Mouse (Mus musculus): ENCODE results near the gene Nfatc2. TPM values are rescaled to one million over a fixed set of nuclear protein-coding genes. Genes with fewer than 3 reads are reported as not detected.

The Nfatc2 gene
- polyA plus RNA-seq, 1 experiment from 2014 or later = 1.8 TPM

GRCm38 (mm10) chr2:168465646-168466045 lies 135.8 kb downstream of the Nfatc2 start:
- ATAC-seq = no peak
- H3K9me3 ChIP-seq = no peaks in the 10 kb centered on the region
- WGBS = 84% methylated on average over 5 of the region's 5 CpGs

DNA sequence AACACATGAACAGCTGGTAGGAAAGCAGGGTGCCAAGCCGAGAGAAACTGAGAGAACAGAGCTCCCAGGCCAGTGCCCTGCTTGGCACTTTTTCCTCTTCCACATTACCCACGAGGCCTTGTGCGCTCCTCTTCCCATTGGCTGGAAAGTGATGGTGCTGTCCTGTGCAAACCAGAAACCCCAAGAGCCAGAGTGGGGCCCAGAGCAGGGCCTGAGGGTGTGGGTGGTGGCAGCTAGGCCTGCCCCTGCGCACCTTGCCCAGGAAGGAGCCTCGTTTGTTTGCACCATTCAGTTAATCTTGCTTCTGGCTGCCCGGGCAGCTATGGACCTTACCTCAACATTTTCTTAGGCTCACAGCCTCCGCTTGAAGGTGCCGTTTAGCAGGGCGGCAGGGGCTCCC lies 139.6 kb downstream of the Nfatc2 start:
- no peaks in the 10 kb centered on the region for H3K36me3 ChIP-seq
- peak; percentile 64; the same call in 1 of the 2 replicates for ATAC-seq
- H3K27ac ChIP-seq = no peak overlapping the region
- no peaks in the 10 kb centered on the region for H3K9me3 ChIP-seq
- no peaks in the 10 kb centered on the region for H3K27me3 ChIP-seq (replicated peaks)
- H3K4me3 ChIP-seq (replicated peaks) = no peak overlapping the region
- 70% methylated on average over 9 of the region's 9 CpGs for WGBS
- no peaks in the 10 kb centered on the region for H3K4me1 ChIP-seq (replicated peaks)
- no peak overlapping the region for H3K9ac ChIP-seq
- H3K4me2 ChIP-seq (replicated peaks) = no peak overlapping the region

More at GRCm38 (mm10) chr2:168465646-168466045, 135.8 kb downstream of the Nfatc2 start:
- Histone ChIP-seq H3K4me2 (replicated peaks) (no peak overlapping the region), H3K9ac (no peak overlapping the region), H3K36me3 (no peaks in the 10 kb centered on the region), H3K4me1 (replicated peaks) (no peaks in the 10 kb centered on the region), H3K27me3 (replicated peaks) (no peaks in the 10 kb centered on the region), H3K27ac (no peak overlapping the region), H3K4me3 (replicated peaks) (no peak overlapping the region)

DNA sequence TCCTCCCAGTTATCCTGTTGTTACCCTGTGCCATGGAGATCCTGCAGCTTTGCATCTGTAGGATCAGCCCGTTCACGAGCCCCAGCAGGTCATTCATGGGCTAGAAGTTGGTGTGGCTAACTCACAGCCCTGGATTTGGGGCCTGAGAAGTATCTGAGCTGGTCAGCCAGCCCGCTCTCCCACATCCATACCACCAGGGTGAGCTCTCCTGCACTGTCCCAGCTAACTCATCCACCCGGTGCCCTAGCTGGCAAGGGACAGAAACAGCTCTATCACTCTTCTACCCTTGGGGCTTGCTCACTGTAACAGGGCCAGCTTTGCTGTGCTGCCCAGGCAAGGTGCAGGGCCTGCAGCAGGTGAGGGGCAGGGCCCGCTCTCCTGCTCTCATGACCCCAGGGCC lies 141.8 kb downstream of the Nfatc2 start:
- H3K4me3 ChIP-seq (replicated peaks) = no peak overlapping the region
- no peak overlapping the region for H3K9ac ChIP-seq
- no peaks in the 10 kb centered on the region for H3K27me3 ChIP-seq (replicated peaks)
- H3K4me1 ChIP-seq (replicated peaks) = no peaks in the 10 kb centered on the region
- H3K4me2 ChIP-seq (replicated peaks) = no peak overlapping the region
- 70% methylated on average over 5 of the region's 5 CpGs for WGBS
- H3K36me3 ChIP-seq = no peaks in the 10 kb centered on the region
- H3K27ac ChIP-seq = no peak overlapping the region
- no peaks in the 10 kb centered on the region for H3K9me3 ChIP-seq
- ATAC-seq = no peak

- Histone ChIP-seq H3K4me1 (replicated peaks) (no peaks in the 10 kb centered on the region), H3K36me3 (no peaks in the 10 kb centered on the region), H3K4me3 (replicated peaks) (no peak overlapping the region), H3K9me3 (no peaks in the 10 kb centered on the region), H3K4me2 (replicated peaks) (no peak overlapping the region), H3K27ac (no peak overlapping the region), H3K27me3 (replicated peaks) (no peaks in the 10 kb centered on the region), H3K9ac (no peak overlapping the region)
- 72% methylated on average over 9 of the region's 9 CpGs for WGBS
- no peak for ATAC-seq
Observed at GRCm38 (mm10) chr2:168458583-168458982, 142.9 kb downstream of the Nfatc2 start.

GRCm38 (mm10) chr2:168451714-168452708 lies 149.4 kb downstream of the Nfatc2 start:
- ATAC-seq = no peak
- Histone ChIP-seq H3K9ac (no peak overlapping the region), H3K27ac (no peak overlapping the region), H3K27me3 (replicated peaks) (no peaks in the 10 kb centered on the region), H3K4me1 (replicated peaks) (peaks cover 11% of the 10 kb centered on the region), H3K36me3 (no peaks in the 10 kb centered on the region), H3K4me3 (replicated peaks) (no peak overlapping the region), H3K9me3 (no peaks in the 10 kb centered on the region), H3K4me2 (replicated peaks) (no peak overlapping the region)
- 55% methylated on average over 30 of the region's 30 CpGs for WGBS

GRCm38 (mm10) chr2:168450977-168451376 lies 150.5 kb downstream of the Nfatc2 start:
- H3K27ac ChIP-seq = no peak overlapping the region
- no peaks in the 10 kb centered on the region for H3K36me3 ChIP-seq
- H3K4me1 ChIP-seq (replicated peaks) = peaks cover 11% of the 10 kb centered on the region
- 11% methylated on average over 3 of the region's 3 CpGs for WGBS
- H3K9ac ChIP-seq = no peak overlapping the region
- no peak overlapping the region for H3K4me2 ChIP-seq (replicated peaks)
- no peak for ATAC-seq
- H3K27me3 ChIP-seq (replicated peaks) = no peaks in the 10 kb centered on the region
- no peaks in the 10 kb centered on the region for H3K9me3 ChIP-seq
- no peak overlapping the region for H3K4me3 ChIP-seq (replicated peaks)

GRCm38 (mm10) chr2:168448054-168448453 lies 153.4 kb downstream of the Nfatc2 start:
- Histone ChIP-seq H3K4me1 (replicated peaks) (peaks cover 11% of the 10 kb centered on the region), H3K4me2 (replicated peaks) (no peak overlapping the region), H3K9me3 (no peaks in the 10 kb centered on the region), H3K27me3 (replicated peaks) (no peaks in the 10 kb centered on the region), H3K9ac (no peak overlapping the region), H3K27ac (0 out of 2 replicates have a peak overlapping the region, but pooled peaks have one; percentile 14), H3K4me3 (replicated peaks) (no peak overlapping the region), H3K36me3 (no peaks in the 10 kb centered on the region)
- ATAC-seq = no peak; the same call in 1 of the 2 replicates
- WGBS = 36% methylated on average over 5 of the region's 5 CpGs

DNA sequence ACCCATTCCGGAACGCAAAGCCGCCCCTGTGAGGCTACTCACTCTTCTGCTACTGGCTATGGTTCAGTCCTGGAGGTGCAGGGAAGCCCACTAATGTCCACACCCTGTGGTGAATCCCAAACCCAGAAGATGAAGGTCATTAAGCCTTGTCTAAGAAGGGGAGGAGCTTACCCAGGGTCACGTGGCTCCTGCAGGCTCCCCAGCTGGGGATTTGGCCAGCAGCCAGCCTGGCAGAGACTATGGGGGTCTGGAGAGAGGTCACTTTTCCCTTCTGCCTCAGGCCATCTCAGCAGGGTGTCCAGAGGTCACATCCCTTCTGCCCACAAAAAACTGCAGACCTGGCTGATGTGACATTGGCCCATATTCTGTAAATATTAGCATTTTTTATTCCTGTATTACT lies 153.9 kb downstream of the Nfatc2 start:
- Histone ChIP-seq H3K27ac (0 out of 2 replicates have a peak overlapping the region, but pooled peaks have one; percentile 14), H3K27me3 (replicated peaks) (no peaks in the 10 kb centered on the region), H3K36me3 (no peaks in the 10 kb centered on the region), H3K4me3 (replicated peaks) (no peak overlapping the region), H3K4me2 (replicated peaks) (0 out of 2 replicates have a peak overlapping the region, but pooled peaks have one; percentile 14), H3K9me3 (no peaks in the 10 kb centered on the region), H3K9ac (no peak overlapping the region), H3K4me1 (replicated peaks) (peaks cover 11% of the 10 kb centered on the region)
- WGBS = 23% methylated on average over 4 of the region's 4 CpGs
- ATAC-seq = peak; percentile 35

DNA sequence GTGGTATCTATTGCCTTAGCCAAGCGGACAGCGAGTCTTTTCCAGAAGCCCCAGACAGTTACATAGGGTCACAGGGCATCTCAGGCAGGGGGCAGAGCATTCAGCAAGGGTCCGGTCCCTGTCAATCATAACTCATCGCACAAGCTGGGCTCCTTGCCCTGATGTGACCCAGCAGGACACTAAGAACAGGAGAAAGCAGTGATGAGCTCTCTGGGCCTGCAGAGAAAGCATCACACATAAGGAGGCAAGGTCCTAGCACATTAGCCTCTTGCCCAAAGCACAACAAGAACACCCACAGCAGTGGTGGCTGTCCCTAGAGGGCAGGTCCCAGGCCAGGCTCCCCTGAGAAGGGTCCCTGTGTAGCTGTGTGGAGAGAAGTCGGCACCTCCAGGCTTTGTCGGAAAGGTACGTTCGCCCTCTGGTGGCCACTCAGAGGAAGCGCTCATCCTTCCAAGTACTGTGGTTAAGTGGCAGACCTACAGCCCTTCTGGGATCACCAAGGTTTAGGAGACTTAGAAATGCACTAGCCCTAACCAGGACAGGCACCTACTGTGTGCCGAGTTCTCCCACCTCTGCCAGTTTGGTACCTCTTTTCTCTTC lies 156.1 kb downstream of the Nfatc2 start:
- WGBS = 35% methylated on average over 10 of the region's 10 CpGs
- H3K4me2 ChIP-seq (replicated peaks) = no peak overlapping the region
- peak; percentile 64 for ATAC-seq
- no peak overlapping the region for H3K4me3 ChIP-seq (replicated peaks)
- no peak overlapping the region for H3K9ac ChIP-seq
- H3K27me3 ChIP-seq (replicated peaks) = no peaks in the 10 kb centered on the region
- H3K27ac ChIP-seq = no peak overlapping the region
- no peaks in the 10 kb centered on the region for H3K9me3 ChIP-seq
- H3K36me3 ChIP-seq = no peaks in the 10 kb centered on the region
- peaks cover 11% of the 10 kb centered on the region for H3K4me1 ChIP-seq (replicated peaks)

DNA sequence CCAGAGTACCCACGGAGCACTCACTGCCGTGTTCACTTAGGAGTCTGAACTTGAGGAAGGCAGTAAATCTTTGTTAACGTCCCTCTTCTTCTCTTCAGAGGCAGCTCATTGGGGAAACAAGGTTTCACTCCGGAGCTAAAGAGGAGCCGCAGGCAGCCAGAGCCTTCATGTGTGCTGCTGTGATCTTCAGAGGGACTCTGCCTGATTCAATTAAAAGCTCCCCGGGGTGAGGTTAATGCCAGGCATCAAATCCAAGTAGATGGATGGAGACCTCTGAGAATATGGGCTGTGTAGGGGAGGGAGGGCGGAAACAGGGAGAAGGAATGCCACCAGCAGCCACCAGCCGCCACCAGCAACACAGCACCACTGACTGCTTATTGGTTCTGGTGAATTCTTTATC lies 157.3 kb downstream of the Nfatc2 start:
- Histone ChIP-seq H3K36me3 (no peaks in the 10 kb centered on the region), H3K27ac (no peak overlapping the region), H3K9ac (no peak overlapping the region), H3K4me3 (replicated peaks) (no peak overlapping the region), H3K4me2 (replicated peaks) (no peak overlapping the region), H3K9me3 (no peaks in the 10 kb centered on the region), H3K4me1 (replicated peaks) (peaks cover 11% of the 10 kb centered on the region), H3K27me3 (replicated peaks) (no peaks in the 10 kb centered on the region)
- ATAC-seq = no peak
- 34% methylated on average over 8 of the region's 8 CpGs for WGBS

DNA sequence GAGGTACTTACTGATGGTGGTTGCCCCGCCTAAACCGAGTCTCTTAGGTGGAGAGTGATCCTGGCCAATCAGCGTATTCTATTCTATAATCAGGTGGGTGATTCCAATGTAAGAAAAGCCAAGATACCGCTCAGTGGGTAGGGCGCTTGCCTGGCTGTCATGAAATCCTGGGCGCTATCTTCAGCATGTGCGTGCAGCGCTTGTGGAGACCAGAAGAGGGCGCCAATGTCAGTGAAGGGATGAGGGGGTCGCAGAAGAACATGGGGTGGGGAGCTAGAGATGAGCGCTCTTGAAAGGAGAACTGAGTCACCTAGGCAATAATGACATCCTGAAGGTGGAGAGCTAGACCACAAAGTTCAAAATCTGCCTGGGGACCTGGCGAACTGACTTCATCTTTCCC lies 160.0 kb downstream of the Nfatc2 start:
- H3K36me3 ChIP-seq = no peaks in the 10 kb centered on the region
- no peak overlapping the region for H3K9ac ChIP-seq
- no peaks in the 10 kb centered on the region for H3K9me3 ChIP-seq
- no peaks in the 10 kb centered on the region; the same call in 1 of the 2 replicates for H3K4me1 ChIP-seq (replicated peaks)
- no peaks in the 10 kb centered on the region for H3K27me3 ChIP-seq (replicated peaks)
- no peak for ATAC-seq
- H3K4me3 ChIP-seq (replicated peaks) = no peak overlapping the region
- H3K4me2 ChIP-seq (replicated peaks) = no peak overlapping the region
- 92% methylated on average over 12 of the region's 12 CpGs for WGBS
- H3K27ac ChIP-seq = no peak overlapping the region

GRCm38 (mm10) chr2:168440918-168441328 lies 160.5 kb downstream of the Nfatc2 start:
- ATAC-seq = no peak
- Histone ChIP-seq H3K9ac (no peak overlapping the region), H3K27ac (no peak overlapping the region), H3K4me1 (replicated peaks) (no peaks in the 10 kb centered on the region; the same call in 1 of the 2 replicates), H3K9me3 (no peaks in the 10 kb centered on the region), H3K4me3 (replicated peaks) (no peak overlapping the region), H3K27me3 (replicated peaks) (no peaks in the 10 kb centered on the region), H3K4me2 (replicated peaks) (no peak overlapping the region), H3K36me3 (no peaks in the 10 kb centered on the region)
- 90% methylated on average over 17 of the region's 17 CpGs for WGBS
